Mouse (Mus musculus) thymus, postnatal 36 days (tissue): ENCODE data around the gene Slc2a8.
"Not testable (repeated sequence)": the region's sequence is repeated elsewhere in the genome, so short reads cannot be mapped to it uniquely, and the experiment has no call there.

Source experiments
- DNase-seq, 2 experiments: peaks; one replicate each; pipeline ENCODE4 v3.0.0; 2022; ENCODE audit warnings: mixed read lengths in 2 of 2

Gene Slc2a8

DNA sequence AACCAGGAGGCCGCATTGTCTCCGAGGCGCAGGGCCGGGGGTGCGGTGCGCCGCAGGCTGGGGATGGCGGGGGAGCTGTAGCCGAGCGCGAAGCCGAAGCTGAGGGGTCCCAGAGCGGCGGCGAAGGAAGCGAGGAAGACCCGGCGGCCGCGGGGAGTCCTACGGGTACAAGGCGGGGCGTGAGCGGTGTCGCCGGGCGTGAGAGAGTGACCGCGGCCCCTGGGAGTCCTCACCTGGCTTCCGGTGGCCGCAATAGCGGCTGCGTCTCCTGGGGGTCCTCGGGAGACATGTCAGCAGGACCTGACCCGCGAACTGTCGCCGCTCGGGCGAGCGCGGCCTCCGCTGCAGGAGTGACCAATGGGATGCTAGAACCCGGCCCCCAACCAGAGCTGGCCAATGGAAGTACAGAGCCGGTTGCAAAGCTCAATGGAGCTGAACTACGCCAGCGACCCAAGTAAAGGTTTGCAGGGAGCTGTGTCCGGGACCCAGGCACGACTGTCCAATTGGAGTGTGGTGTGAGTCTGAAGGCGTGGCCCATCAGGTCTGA is at the start of gene Slc2a8:
Gene Slc2a8 (minus strand): TSS at position 359 of the 547 bp plus-strand sequence.
- DNase-seq, result peak; percentile 68 to 80

DNA sequence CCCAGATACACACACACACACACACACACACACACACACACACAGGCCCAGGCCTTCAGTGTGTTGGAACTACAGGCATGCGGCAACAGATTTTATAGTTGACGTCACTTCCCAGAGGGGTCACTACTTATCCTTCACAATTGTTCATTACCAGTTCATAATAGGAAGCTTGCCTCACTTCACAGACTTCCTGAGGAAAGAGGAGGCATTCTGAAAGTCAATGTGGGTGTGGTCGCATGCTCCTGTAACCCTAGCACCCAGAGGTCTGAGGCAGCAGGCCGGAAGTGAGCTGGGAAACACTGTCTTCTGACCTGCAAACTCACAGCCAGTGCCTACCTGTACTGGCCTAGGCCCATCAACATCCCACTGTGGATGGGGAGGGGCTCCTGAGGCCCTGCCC is 43.2 kb upstream of the Slc2a8 start:
- DNase-seq, result no peak

GRCm38 (mm10) chr2:33024564-33024963 is 42.7 kb upstream of the Slc2a8 start:
- no peak for DNase-seq

- DNase-seq, result no peak
Measured at GRCm38 (mm10) chr2:33022846-33023245, 41.0 kb upstream of the Slc2a8 start.

- peak; percentile 36 to 45 for DNase-seq
Measured at GRCm38 (mm10) chr2:33018026-33018425, 36.1 kb upstream of the Slc2a8 start.

GRCm38 (mm10) chr2:33017191-33017590 is 35.3 kb upstream of the Slc2a8 start:
- DNase-seq, result no peak

- no peak for DNase-seq
Measured at GRCm38 (mm10) chr2:33014877-33015276, 33.0 kb upstream of the Slc2a8 start.

GRCm38 (mm10) chr2:33009055-33009454 is 27.2 kb upstream of the Slc2a8 start:
- not testable (repeated sequence) for DNase-seq

- DNase-seq, result no peak
Measured at GRCm38 (mm10) chr2:33005041-33005440, 23.2 kb upstream of the Slc2a8 start.

DNA sequence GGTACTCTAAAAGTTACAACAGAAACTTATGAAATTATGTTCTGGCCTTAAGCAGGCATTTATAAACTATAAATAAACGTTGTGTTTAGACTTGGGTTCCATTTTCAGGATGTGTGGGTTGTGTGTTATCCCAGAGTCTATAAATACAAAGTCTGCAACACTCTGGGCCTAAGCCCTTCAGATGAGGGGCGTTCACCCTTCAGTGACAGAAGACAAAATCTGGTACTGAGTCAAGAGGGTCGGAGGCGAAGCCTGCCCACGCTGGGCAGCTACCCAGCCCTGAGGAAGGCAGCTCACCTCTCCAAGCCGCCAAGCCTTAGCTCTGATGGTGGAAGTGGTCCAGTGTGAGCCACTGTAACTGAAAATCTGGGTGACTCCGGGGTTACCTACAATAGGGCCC is 20.3 kb upstream of the Slc2a8 start:
- DNase-seq, result no peak

- DNase-seq, result no peak
Measured at GRCm38 (mm10) chr2:32999752-33000151, 17.9 kb upstream of the Slc2a8 start.

- no peak for DNase-seq
Measured at GRCm38 (mm10) chr2:32997792-32998191, 15.9 kb upstream of the Slc2a8 start.

DNA sequence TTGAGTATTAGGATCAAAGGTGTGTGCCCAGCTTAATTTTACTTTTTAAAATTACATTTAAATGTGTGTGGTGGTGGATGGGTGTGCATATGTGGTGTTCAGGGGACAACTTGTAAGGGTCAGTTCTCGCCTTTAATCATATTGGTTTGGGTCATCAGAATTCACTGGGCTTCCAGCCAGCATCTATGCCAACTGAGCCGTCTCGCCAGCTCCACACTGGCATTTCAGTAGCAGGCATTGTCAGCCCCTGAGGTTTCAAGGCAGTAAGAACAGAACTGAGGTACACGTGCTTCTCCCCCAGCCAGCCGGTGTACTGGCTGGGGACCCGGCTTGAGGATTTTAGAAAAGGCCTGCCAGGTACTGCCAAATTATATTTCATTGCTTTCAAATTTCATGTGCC is 15.2 kb upstream of the Slc2a8 start:
- DNase-seq, result no peak

GRCm38 (mm10) chr2:32992130-32992529 is 10.2 kb upstream of the Slc2a8 start:
- no peak for DNase-seq

- DNase-seq, result no peak
Measured at GRCm38 (mm10) chr2:32990167-32990832, 8.4 kb upstream of the Slc2a8 start.

DNA sequence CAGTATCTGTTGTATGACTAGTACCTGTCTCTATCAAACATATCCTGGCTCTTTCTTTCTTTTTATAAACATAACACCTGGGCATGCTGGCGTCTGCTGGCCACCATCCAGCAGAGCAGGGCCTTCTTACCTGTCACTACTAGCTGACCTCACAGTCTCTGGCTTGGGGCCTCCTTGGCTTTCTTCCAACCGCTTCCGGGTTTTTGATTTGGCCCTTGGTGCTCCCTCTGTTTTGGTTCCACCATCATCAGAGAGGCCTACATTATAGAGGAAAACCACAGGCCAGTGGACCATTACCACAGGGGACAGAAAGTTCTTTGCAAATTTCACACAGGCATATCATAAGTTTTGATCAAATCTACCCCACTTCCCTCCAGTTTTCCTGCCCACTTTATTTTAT is 7.5 kb upstream of the Slc2a8 start:
- no peak for DNase-seq

DNA sequence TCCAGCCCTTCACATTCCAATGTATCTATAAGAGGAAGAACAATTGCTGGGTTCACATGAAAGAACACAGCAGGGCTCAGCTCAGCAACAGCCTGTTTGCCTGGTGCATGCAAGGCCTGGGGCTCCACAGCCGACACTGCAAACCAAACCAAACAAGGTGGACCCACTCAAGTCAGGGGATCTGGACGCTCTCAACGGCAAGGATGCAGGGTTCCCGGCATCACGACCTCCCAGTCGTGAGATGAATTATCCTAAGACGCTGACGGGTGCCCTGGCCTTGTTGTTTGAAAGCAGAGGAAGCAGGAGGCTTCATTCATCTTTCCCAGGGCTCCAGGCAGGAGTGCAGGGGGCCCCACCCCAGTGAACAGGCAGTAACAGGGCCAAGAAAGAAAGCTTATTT is 4.0 kb upstream of the Slc2a8 start:
- DNase-seq, result no peak

DNA sequence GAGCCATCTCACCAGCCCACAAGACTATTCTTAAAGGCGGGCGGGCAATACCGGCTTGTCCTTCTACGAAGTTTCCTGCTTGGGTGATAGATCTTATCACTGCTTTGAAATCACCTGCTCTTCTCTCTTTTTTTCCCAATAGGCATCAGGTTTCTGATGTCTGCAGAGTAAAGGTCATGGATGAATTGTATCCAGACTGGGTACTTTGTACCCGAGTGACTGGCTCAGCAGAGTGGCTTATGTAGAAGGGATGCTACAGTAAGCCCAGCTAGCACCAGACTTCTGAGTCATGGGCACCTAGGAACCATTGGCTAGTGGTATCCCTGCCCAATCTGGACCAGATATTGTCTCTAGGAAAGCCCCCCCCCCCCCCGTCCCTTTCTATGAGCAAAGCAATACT is 1.7 kb upstream of the Slc2a8 start:
- DNase-seq, result no peak

- DNase-seq, result no peak
Measured at GRCm38 (mm10) chr2:32982700-32983099, 817 bp upstream of the Slc2a8 start.

- DNase-seq, result no peak
Measured at GRCm38 (mm10) chr2:32981281-32981680, 602 bp downstream of the Slc2a8 start.

DNA sequence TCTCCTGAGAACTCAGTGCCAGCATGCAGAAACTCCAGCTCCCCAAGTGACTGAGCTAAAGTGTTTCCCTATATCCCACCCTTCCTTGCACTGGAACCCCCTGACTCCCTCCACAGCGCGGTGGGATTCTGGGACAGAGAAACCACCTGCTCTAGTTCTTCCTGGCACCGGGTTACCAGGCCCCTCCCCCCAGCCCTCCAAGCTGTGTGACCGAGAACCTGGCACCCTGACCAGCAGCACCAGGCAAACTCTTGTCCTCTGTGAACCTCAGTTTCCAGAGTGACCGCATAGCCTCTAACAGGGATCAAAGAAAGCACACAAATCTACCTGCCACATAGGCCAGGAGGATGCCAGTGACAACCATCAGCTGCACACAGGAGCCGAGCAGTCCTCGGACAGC is 2.2 kb downstream of the Slc2a8 start:
- no peak for DNase-seq

DNA sequence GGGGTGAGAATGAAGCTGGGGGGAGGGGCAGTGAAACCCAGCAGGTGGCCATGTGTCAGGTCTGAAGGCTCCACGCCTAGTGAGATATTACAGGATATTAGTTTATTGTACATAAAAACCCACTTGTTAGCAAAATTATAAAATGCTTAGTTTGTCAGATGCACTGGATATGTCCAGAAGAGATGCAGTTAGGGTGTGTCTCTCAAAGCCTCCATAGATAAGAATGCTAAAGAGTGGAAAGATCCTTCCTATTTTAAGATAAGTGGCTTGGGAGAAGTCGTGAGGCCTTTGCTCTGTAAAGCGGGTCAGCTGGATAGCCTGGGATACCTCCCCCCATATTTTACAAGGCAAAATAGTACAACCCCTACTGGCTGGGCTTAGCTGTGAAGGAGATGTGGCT is 3.2 kb downstream of the Slc2a8 start:
- no peak for DNase-seq

- DNase-seq, result no peak
Measured at GRCm38 (mm10) chr2:32977114-32977513, 4.8 kb downstream of the Slc2a8 start.

DNA sequence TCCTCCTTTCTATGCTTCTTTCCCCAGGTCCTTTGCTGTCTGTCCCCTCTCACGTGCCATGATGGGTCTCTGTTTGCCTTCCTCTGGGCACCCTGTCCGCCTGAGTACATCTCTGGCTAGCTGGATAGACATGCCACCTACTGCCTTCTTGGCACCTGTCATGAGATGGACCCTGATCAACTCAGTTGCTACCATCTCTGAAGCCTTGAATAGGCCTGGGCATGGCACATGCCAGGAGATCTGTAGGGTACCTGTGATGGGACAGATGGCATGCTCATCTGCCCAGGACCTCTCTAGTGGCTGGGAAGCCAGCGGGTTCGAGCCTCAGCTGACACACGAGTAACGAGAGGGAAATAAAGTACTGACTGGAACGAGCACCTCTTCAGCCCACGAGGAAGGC is 7.7 kb downstream of the Slc2a8 start:
- no peak for DNase-seq

GRCm38 (mm10) chr2:32971235-32971634 is 10.6 kb downstream of the Slc2a8 start:
- no peak for DNase-seq
